Mouse (Mus musculus) ES-E14 (cell line): ENCODE measurements around the gene Fkbp5. TPM values are rescaled to one million over a fixed set of nuclear protein-coding genes. Genes with fewer than 3 reads are reported as not detected.

ENCODE experiments used
- DNase-seq: peaks from one replicate; pipeline ENCODE4 v3.0.0-alpha.2; 2013; ENCODE audit warnings: low read depth, low spot score
- H3K27ac ChIP-seq: 2 replicates; pipeline ENCODE4 v1.5.1; 2012; ENCODE audit warnings: low read depth, mild to moderate bottlenecking, low read length, moderate library complexity, mixed read lengths; ENCODE audit not compliant: poor library complexity, insufficient read depth, severe bottlenecking
- H3K36me3 ChIP-seq: 2 replicates; pipeline ENCODE4 v1.6.1; 2012; ENCODE audit warnings: mild to moderate bottlenecking, low read length, moderate library complexity, mixed read lengths; ENCODE audit not compliant: control insufficient read depth, poor library complexity, insufficient read depth, severe bottlenecking
- H3K4me1 ChIP-seq, 2 experiments: fragments of 150-350 bp in 1 of 2; sonication (generic) in 1 of 2; 2 replicates each; pipeline ENCODE4 v1.6.1; 2012; ENCODE audit warnings: low read length in 2 of 2, mild to moderate bottlenecking in 1 of 2, mixed read lengths in 1 of 2; ENCODE audit not compliant: control insufficient read depth in 2 of 2, insufficient read depth in 2 of 2, poor library complexity in 1 of 2
- H3K4me3 ChIP-seq, 2 experiments: fragments of 150-350 bp in 1 of 2; sonication (generic) in 1 of 2; 2 replicates each; pipeline ENCODE4 v1.5.1; 2012; ENCODE audit warnings: low read length in 2 of 2, low read depth in 1 of 2, mild to moderate bottlenecking in 1 of 2, mixed read lengths in 1 of 2; ENCODE audit not compliant: insufficient read depth in 1 of 2, poor library complexity in 1 of 2, severe bottlenecking in 1 of 2
- H3K9ac ChIP-seq: 2 replicates; pipeline ENCODE4 v1.6.1; 2012; ENCODE audit warnings: low read depth, mild to moderate bottlenecking, low read length, mixed read lengths; ENCODE audit not compliant: poor library complexity, insufficient read depth, severe bottlenecking
- H3K9me3 ChIP-seq: fragments of 150-350 bp; sonication (generic); 2 replicates; pipeline ENCODE4 v1.6.1; 2012; ENCODE audit warnings: low read depth, mild to moderate bottlenecking, low read length; ENCODE audit not compliant: control insufficient read depth, insufficient read depth
- CHD2 ChIP-seq: IDR thresholded peaks from 2 replicates; pipeline ENCODE4 v1.6.1; 2014; ENCODE audit warnings: mild to moderate bottlenecking, low read depth, low read length, inconsistent platforms
- HCFC1 ChIP-seq: IDR thresholded peaks from 2 replicates; pipeline ENCODE4 v1.6.1; 2012; ENCODE audit warnings: low read length, inconsistent platforms, borderline replicate concordance; ENCODE audit not compliant: insufficient read depth
- MAFK ChIP-seq: IDR thresholded peaks from 2 replicates; pipeline ENCODE4 v1.6.1; 2014; ENCODE audit warnings: mild to moderate bottlenecking, low read depth, low read length, inconsistent platforms; ENCODE audit not compliant: insufficient read depth
- ZC3H11A ChIP-seq: IDR thresholded peaks from 2 replicates; pipeline ENCODE4 v1.6.1; 2012; ENCODE audit warnings: low read depth, mild to moderate bottlenecking, inconsistent platforms, low read length, borderline replicate concordance
- ZNF384 ChIP-seq: IDR thresholded peaks from 2 replicates; pipeline ENCODE4 v1.6.1; 2012; ENCODE audit warnings: low read depth, low read length, inconsistent platforms
- in situ Hi-C, 2 experiments: fragments of 600-800 bp; cut with MboI; formaldehyde crosslinking; loops; one replicate each; pipeline ENCODE4 v1.15.1; 2025; ENCODE audit warnings: low sequenced_read_pairs in 2 of 2, inconsistent platforms in 1 of 2; ENCODE audit not compliant: unreplicated experiment in 2 of 2
- total RNA-seq: library from RNA; depleted of rRNA; stranded (reverse); fragments of 300-350 nt; gene quantifications from 2 replicates; pipeline ENCODE4 v1.2.3, GENCODE M21; 2012

The Fkbp5 gene
- total RNA-seq, 1 experiment: 43.6 TPM

- peaks cover 0 to 19% of the 10 kb centered on the region in 2 experiments; a peak in 2 of 4 replicates for H3K4me1 ChIP-seq
- DNase-seq: no peak
- H3K4me3 ChIP-seq: no peak overlapping the region
- H3K9me3 ChIP-seq: no peaks in the 10 kb centered on the region
- H3K9ac ChIP-seq: no peak overlapping the region
- TF ChIP-seq HCFC1: no peak
- TF ChIP-seq MAFK: no peak
- TF ChIP-seq ZC3H11A: no peak
- no peak for TF ChIP-seq ZNF384
- no peak for TF ChIP-seq CHD2
- in situ Hi-C loops: no loop called here
- H3K36me3 ChIP-seq: no peaks in the 10 kb centered on the region
- no peak overlapping the region for H3K27ac ChIP-seq
These were observed 31.2 kb upstream of the Fkbp5 start for GRCm38 (mm10) chr17:28548550-28548949.

GRCm38 (mm10) chr17:28546925-28547324 is 29.6 kb upstream of the Fkbp5 start:
- TF ChIP-seq HCFC1: no peak
- TF ChIP-seq ZC3H11A: no peak
- no peak for TF ChIP-seq ZNF384
- TF ChIP-seq MAFK: no peak
- no peak for TF ChIP-seq CHD2
- no peak overlapping the region for H3K27ac ChIP-seq
- no peak for DNase-seq
- peaks cover 0 to 13% of the 10 kb centered on the region in 2 experiments; a peak in 2 of 4 replicates for H3K4me1 ChIP-seq
- H3K9ac ChIP-seq: no peak overlapping the region
- in situ Hi-C loops: no loop called here
- H3K36me3 ChIP-seq: no peaks in the 10 kb centered on the region
- no peaks in the 10 kb centered on the region for H3K9me3 ChIP-seq
- H3K4me3 ChIP-seq: no peak overlapping the region

- in situ Hi-C loops: loop anchor here in 1 of 2 experiments (10.0 kb wide), 1 partner anchor 153 kb away; no protein-coding TSS in a partner anchor
- no peak overlapping the region for H3K27ac ChIP-seq
- DNase-seq: no peak
These were observed 20.6 kb upstream of the Fkbp5 start for GRCm38 (mm10) chr17:28537881-28538280.

GRCm38 (mm10) chr17:28533327-28533726 is 16.0 kb upstream of the Fkbp5 start:
- no peaks in the 10 kb centered on the region for H3K9me3 ChIP-seq
- H3K36me3 ChIP-seq: no peaks in the 10 kb centered on the region
- H3K9ac ChIP-seq: no peak overlapping the region
- H3K4me1 ChIP-seq: peaks cover 0 to 13% of the 10 kb centered on the region in 2 experiments; a peak in 1 of 4 replicates
- H3K27ac ChIP-seq: no peak overlapping the region
- in situ Hi-C loops: loop anchor here in 1 of 2 experiments (10.0 kb wide), 1 partner anchor 149 kb away; no protein-coding TSS in a partner anchor
- TF ChIP-seq HCFC1 (no peak), CHD2 (no peak), ZC3H11A (no peak), ZNF384 (no peak), MAFK (no peak)
- no peak overlapping the region for H3K4me3 ChIP-seq
- no peak for DNase-seq

More at GRCm38 (mm10) chr17:28537881-28538280, 20.6 kb upstream of the Fkbp5 start:
- Histone ChIP-seq H3K4me1 (peaks cover 0 to 9% of the 10 kb centered on the region in 2 experiments; a peak in 1 of 4 replicates), H3K4me3 (peak overlapping the region; percentile 27 to 46; a peak in 3 of 4 replicates), H3K36me3 (no peaks in the 10 kb centered on the region), H3K9ac (no peak overlapping the region), H3K9me3 (no peaks in the 10 kb centered on the region)
- TF ChIP-seq MAFK: no peak
- TF ChIP-seq ZC3H11A: peak; percentile 35; the same call in 1 of the 2 replicates

- Histone ChIP-seq H3K27ac (no peak overlapping the region), H3K9me3 (no peaks in the 10 kb centered on the region), H3K4me1 (peaks cover 0 to 11% of the 10 kb centered on the region in 2 experiments; a peak in 1 of 4 replicates), H3K36me3 (no peaks in the 10 kb centered on the region), H3K4me3 (no peak overlapping the region), H3K9ac (no peak overlapping the region)
- DNase-seq: no peak
- in situ Hi-C loops: loop anchor here in 1 of 2 experiments (10.0 kb wide), 1 partner anchor 148 kb away; no protein-coding TSS in a partner anchor
- TF ChIP-seq MAFK: no peak
- no peak for TF ChIP-seq CHD2
- TF ChIP-seq ZNF384: no peak
- no peak for TF ChIP-seq ZC3H11A
- TF ChIP-seq HCFC1: no peak
These were observed 15.2 kb upstream of the Fkbp5 start for GRCm38 (mm10) chr17:28532557-28532956.
